11 mouse cellular contexts compared by ENCODE assay signal in genomic region chr3:123334947-123335346, GRCm38 (mm10). TPM values are rescaled to one million over a fixed set of nuclear protein-coding genes. Genes with fewer than 3 reads are reported as not detected.
A peak's percentile ranks its signal among the peaks of the same experiment; 100 is the strongest.
DNase-seq lines count a peak whose midpoint lies in the region; ATAC-seq lines count a peak whose summit lies in the region.
"Had no signal": no experiment of that assay in that cellular context is flagged by ENCODE, and none has a peak within 500 bp of the region (broad histone marks: within the 10 kb centered on the region; RNA-seq: fewer than 3 reads in every experiment).

No protein-coding gene starts in this region.

- H3K4me2 ChIP-seq in limb, embryonic 11.5 days (ENCODE audit: low read depth, severe bottlenecking) = no peak overlapping the region
- H3K4me2 ChIP-seq in heart, embryonic 16.5 days (ENCODE audit: low read depth, low read length) = no peak overlapping the region
- no peak overlapping the region for H3K4me2 ChIP-seq in neural tube, embryonic 15.5 days

- no peaks in the 10 kb centered on the region for H3K4me1 ChIP-seq in limb, embryonic 11.5 days (ENCODE audit: control insufficient read depth, insufficient read depth, low read length)
- H3K4me1 ChIP-seq in limb, embryonic 10.5 days = peaks cover 9% of the 10 kb centered on the region
- peaks cover 29% of the 10 kb centered on the region for H3K4me1 ChIP-seq in heart, embryonic 16.5 days (ENCODE audit: control insufficient read depth, insufficient read depth, low read length)
- peaks cover 11% of the 10 kb centered on the region for H3K4me1 ChIP-seq in neural tube, embryonic 15.5 days
- H3K4me1 ChIP-seq: forebrain, embryonic 10.5 days had no signal

- H3K36me3 ChIP-seq in limb, embryonic 11.5 days (ENCODE audit: control insufficient read depth, insufficient read depth, low read length) = no peaks in the 10 kb centered on the region
- H3K36me3 ChIP-seq in limb, embryonic 10.5 days = no peaks in the 10 kb centered on the region
- peaks cover 26% of the 10 kb centered on the region for H3K36me3 ChIP-seq in heart, embryonic 16.5 days (ENCODE audit: control insufficient read depth, insufficient read depth)
- no peaks in the 10 kb centered on the region for H3K36me3 ChIP-seq in neural tube, embryonic 15.5 days
- H3K36me3 ChIP-seq: forebrain, embryonic 10.5 days had no signal

- H3K27me3 ChIP-seq in limb, embryonic 11.5 days (ENCODE audit: control insufficient read depth, insufficient read depth, low read length) = no peaks in the 10 kb centered on the region
- H3K27me3 ChIP-seq in limb, embryonic 10.5 days (ENCODE audit: low read depth, poor library complexity, severe bottlenecking) = no peaks in the 10 kb centered on the region
- H3K27me3 ChIP-seq in heart, embryonic 16.5 days (ENCODE audit: control insufficient read depth, insufficient read depth, low read length) = no peaks in the 10 kb centered on the region
- no peaks in the 10 kb centered on the region for H3K27me3 ChIP-seq in neural tube, embryonic 15.5 days (replicated peaks)

- peak; percentile 9 to 25 for DNase-seq in cerebellum, postnatal 10 days
- no peak for DNase-seq in cerebellum, postnatal 25 days
- DNase-seq in limb, embryonic 11.5 days (ENCODE audit: low spot score) = no peak
- no peak for DNase-seq in limb, embryonic 10.5 days (ENCODE audit: low spot score)
- no peak for DNase-seq in adrenal gland, postnatal 36 days
- DNase-seq in thymus, postnatal 25 days = no peak
- DNase-seq: cerebellum, adult 2 months had no signal

- no peak overlapping the region for H3K27ac ChIP-seq in limb, embryonic 11.5 days (replicated peaks; ENCODE audit: low read depth, low read length)
- no peak overlapping the region for H3K27ac ChIP-seq in limb, embryonic 10.5 days
- H3K27ac ChIP-seq in heart, embryonic 16.5 days (ENCODE audit: low read length) = peak overlapping the region; percentile 70
- H3K27ac ChIP-seq in neural tube, embryonic 15.5 days (replicated peaks) = 0 out of 2 replicates have a peak overlapping the region, but pooled peaks have one; percentile 18
- H3K27ac ChIP-seq: forebrain, embryonic 10.5 days had no signal

- H3K4me3 ChIP-seq in limb, embryonic 11.5 days (ENCODE audit: low read depth, low read length) = no peak overlapping the region
- H3K4me3 ChIP-seq in limb, embryonic 10.5 days = no peak overlapping the region
- H3K4me3 ChIP-seq in heart, embryonic 16.5 days (ENCODE audit: low read length) = no peak overlapping the region
- no peak overlapping the region for H3K4me3 ChIP-seq in neural tube, embryonic 15.5 days (replicated peaks)
- H3K4me3 ChIP-seq: forebrain, embryonic 10.5 days had no signal

- no peaks in the 10 kb centered on the region for H3K9me3 ChIP-seq in limb, embryonic 11.5 days (ENCODE audit: control insufficient read depth, low read length)
- no peaks in the 10 kb centered on the region for H3K9me3 ChIP-seq in limb, embryonic 10.5 days (replicated peaks)
- H3K9me3 ChIP-seq in heart, embryonic 16.5 days (replicated peaks; ENCODE audit: control insufficient read depth, low read length) = no peaks in the 10 kb centered on the region
- H3K9me3 ChIP-seq in neural tube, embryonic 15.5 days (replicated peaks) = no peaks in the 10 kb centered on the region
- H3K9me3 ChIP-seq: forebrain, embryonic 10.5 days had no signal

- ATAC-seq in limb, embryonic 11.5 days (ENCODE audit: insufficient number of reproducible peaks, low FRiP score, low TSS enrichment, low read depth) = 0 out of 2 replicates have a peak, but pooled peaks have one; percentile 26
- 0 out of 2 replicates have a peak, but pooled peaks have one; percentile 19 for ATAC-seq in heart, embryonic 16.5 days (replicated peaks; ENCODE audit: extremely low read depth, insufficient read depth, low FRiP score)
- no peak for ATAC-seq in neural tube, embryonic 15.5 days (ENCODE audit: low FRiP score)
- ATAC-seq: inflammation-experienced regulatory T-cells, adult 6 months had no signal

- 82% methylated on average over 7 of the region's 7 CpGs for WGBS in limb, embryonic 11.5 days
- 86% methylated on average over 7 of the region's 7 CpGs for whole genome bisulfite sequencing in limb, embryonic 10.5 days
- WGBS in heart, embryonic 16.5 days = 29% methylated on average over 7 of the region's 7 CpGs
- 78% methylated on average over 7 of the region's 7 CpGs for WGBS in neural tube, embryonic 15.5 days

- no peak overlapping the region for H3K9ac ChIP-seq in limb, embryonic 11.5 days (ENCODE audit: low read length)
- H3K9ac ChIP-seq in heart, embryonic 16.5 days (ENCODE audit: low read length) = no peak overlapping the region
- no peak overlapping the region for H3K9ac ChIP-seq in neural tube, embryonic 15.5 days (replicated peaks)

RNA-seq across cellular contexts. Expression of gene Mettl14, which starts 51.0 kb away (rescaled TPM):
- 26.9 and 28.5 TPM in 2 replicates for polyA plus RNA-seq in limb, embryonic 11.5 days (2014; fragmentation: Nextera tagmentation; extraction: Ambion mirVana)
- polyA plus RNA-seq in limb, embryonic 10.5 days (2016; fragmentation: Nextera tagmentation; extraction: Ambion mirVana) = 25.4 and 30.6 TPM in 2 replicates
- polyA plus RNA-seq in heart, embryonic 16.5 days (2015; fragmentation: Nextera tagmentation; extraction: Ambion mirVana) = 19.8 and 23.5 TPM in 2 replicates
- polyA plus RNA-seq in neural tube, embryonic 15.5 days (2015; fragmentation: Nextera tagmentation; extraction: Ambion mirVana) = 19.9 and 23.6 TPM in 2 replicates
- 10 to 100 TPM; 14.8 to 15.8 TPM for total RNA-seq in adrenal gland, postnatal 36 days (2021)

Comparison
In these comparisons a context has a peak if more than half of its experiments do, and no peak if none do; other contexts are left out.
1. DNase-seq: peak in cerebellum, postnatal 10 days (2 of 2); none in cerebellum, postnatal 25 days (0 of 2), limb, embryonic 11.5 days (single experiment), limb, embryonic 10.5 days (single experiment), adrenal gland, postnatal 36 days (0 of 2) and thymus, postnatal 25 days (single experiment).
2. H3K27ac ChIP-seq: peak in heart, embryonic 16.5 days (single experiment) and neural tube, embryonic 15.5 days (single experiment); none in limb, embryonic 11.5 days (single experiment) and limb, embryonic 10.5 days (single experiment).